Mouse (Mus musculus) layer of hippocampus, postnatal 14 days (tissue): ENCODE results near the gene Cacng2. TPM values are rescaled to one million over a fixed set of nuclear protein-coding genes. Genes with fewer than 3 reads are reported as not detected.

Experiments
- DNase-seq, 2 experiments: peaks; one replicate each; pipeline ENCODE4 v3.0.0; 2021 to 2022; ENCODE audit warnings: low spot score in 2 of 2, mixed read lengths in 1 of 2
- total RNA-seq, 2 experiments: library from RNA; stranded (reverse); gene quantifications; 2 replicates each; pipeline ENCODE4 v1.2.3; 2021

Cacng2 gene
- total RNA-seq, 2 experiments from 2014 or later = 43.3 to 45.8 TPM

GRCm38 (mm10) chr15:78082841-78083572 is 36.8 kb downstream of the Cacng2 start:
- no peak for DNase-seq

- DNase-seq = no peak
Observed at GRCm38 (mm10) chr15:78082149-78082548, 37.7 kb downstream of the Cacng2 start.

GRCm38 (mm10) chr15:78081384-78081783 is 38.4 kb downstream of the Cacng2 start:
- no peak for DNase-seq

- DNase-seq = no peak
Observed at GRCm38 (mm10) chr15:78080326-78080725, 39.5 kb downstream of the Cacng2 start.

GRCm38 (mm10) chr15:78078776-78079628 is 40.8 kb downstream of the Cacng2 start:
- no peak for DNase-seq

DNA sequence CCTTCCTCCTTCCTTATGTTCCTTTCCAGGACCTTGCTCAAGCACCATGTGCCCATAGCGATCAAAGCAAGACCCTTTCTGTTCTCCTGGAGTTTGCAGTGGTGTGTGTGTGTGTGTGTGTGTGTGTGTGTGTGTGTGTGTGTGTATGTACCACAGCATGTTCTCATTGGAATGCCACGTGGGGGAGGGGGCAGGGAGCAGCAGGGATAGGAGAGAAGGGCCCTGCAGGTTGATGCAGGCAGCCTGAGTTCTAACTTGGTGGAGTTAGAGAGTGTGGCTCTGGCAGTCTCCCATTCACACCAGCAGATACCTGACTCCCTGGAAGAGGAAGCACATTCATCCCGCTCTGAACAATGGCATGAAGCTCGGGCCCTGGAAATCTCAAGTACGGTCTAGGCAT is 41.6 kb downstream of the Cacng2 start:
- no peak for DNase-seq

DNA sequence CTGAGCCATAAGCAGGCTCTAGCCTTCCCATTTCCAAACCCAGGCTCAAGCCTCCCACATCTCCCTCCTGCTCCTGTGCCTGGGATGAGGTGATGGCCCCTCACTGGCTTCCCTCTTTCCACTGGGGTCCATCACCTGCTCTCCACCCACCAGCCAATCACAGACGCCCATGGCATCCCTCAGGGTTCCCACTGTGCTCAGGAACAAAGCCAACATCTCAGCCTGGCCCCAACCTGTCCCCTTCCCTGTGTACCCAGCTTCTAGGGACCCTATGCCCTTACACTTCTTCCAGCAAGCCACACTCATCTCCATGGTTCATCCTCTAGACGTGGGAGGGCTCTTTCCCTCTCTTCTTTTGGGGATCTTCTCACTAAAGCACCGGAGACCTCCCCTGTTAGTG is 43.9 kb downstream of the Cacng2 start:
- DNase-seq = no peak

DNA sequence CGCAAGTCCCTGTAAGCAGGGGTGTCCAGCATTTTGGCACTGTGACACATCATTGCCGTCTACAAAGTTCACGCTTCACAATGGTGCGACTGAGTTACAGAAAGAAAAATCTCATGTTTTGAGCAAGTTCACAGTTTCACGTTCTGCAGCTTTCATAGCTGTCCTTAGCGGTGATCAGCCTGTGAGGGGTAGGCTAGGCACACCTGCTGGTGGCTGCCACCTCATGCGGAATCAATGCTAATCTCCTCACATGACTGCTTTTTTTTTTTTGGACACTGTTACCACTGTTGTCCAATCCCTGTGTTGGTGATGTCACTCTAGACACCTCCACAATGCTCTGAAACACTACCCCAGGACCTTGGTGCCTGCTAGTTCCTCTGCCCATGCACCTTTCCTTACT is 46.7 kb downstream of the Cacng2 start:
- DNase-seq = no peak

GRCm38 (mm10) chr15:78066475-78066874 is 53.4 kb downstream of the Cacng2 start:
- no peak for DNase-seq

DNA sequence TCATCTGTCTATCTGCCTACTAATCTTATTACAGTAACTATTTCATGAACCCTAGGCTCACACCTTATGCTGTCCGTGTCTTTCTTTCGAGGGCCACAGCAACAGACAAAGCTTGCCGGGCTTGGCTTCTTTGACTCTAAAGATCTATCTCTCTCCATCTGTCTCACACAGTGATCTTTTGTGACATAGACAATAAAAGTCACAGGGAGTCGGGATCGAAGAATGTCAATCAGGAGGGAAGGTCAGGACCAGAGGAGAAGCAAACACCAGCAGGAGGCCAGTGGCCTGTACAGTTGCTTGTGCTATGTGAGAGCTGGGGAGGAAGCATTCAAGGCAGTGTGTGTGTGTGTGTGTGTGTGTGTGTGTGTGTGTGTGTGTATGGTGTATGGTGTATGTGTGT is 54.3 kb downstream of the Cacng2 start:
- DNase-seq = no peak

DNA sequence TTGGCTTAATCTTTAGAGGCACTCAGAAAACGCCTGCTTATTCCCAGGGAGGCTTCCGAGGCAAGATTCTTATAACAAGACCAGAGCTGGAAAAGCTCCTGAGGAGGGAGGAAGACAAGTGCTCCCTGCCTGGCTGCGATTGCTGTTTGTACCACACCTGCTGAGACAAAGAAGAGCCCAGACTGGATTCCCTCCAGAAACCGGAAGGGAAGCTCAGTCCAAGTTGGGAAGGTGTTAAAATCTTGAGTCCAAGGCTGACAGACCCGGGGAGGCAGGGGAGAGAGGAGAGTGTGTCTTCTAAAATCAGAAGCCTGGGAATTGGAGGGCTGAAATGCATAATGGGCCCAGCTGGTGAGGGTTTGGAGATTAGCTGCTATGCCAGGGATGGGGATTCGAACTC is 55.5 kb downstream of the Cacng2 start:
- no peak for DNase-seq

GRCm38 (mm10) chr15:78062467-78062866 is 57.4 kb downstream of the Cacng2 start:
- no peak for DNase-seq

DNA sequence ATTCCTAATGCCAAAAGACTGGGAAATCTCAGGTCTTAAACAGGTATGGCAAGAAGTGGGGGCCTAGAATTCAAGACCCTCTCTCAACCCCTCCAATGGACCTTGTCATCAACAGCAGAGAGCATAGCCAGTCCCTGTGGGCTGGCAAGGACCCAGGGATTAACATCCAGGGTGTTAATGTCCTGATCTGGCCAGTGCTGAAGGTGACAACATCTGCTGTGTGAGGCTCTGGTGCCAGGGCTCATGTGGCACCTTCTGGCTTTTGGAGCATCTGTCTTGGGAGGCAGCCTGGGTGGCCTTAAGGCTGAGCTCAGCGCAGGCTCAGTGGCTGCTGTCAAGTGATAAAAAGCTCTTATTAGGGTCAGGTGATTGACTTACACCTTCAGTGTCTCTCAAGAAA is 62.9 kb downstream of the Cacng2 start:
- DNase-seq = no peak

DNA sequence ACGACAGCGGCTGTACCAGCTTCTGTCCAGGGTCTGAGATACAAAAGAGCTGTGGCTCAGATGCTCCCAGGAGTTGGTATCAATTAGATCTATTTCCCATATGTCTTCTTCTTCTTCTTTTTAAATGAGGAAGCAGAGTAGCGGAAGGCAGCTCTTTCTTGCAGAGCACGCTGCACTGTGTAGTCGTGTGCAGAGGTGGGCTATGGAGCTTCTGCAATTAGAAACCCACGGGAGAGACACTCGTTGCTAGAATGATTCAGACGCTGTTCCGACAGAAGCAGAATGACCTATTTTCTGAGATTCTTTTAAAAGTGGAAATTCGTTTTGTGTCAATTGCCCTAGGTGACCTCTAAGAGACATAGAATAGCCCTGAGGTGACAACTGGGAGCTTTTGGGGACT is 69.1 kb downstream of the Cacng2 start:
- DNase-seq = no peak

DNA sequence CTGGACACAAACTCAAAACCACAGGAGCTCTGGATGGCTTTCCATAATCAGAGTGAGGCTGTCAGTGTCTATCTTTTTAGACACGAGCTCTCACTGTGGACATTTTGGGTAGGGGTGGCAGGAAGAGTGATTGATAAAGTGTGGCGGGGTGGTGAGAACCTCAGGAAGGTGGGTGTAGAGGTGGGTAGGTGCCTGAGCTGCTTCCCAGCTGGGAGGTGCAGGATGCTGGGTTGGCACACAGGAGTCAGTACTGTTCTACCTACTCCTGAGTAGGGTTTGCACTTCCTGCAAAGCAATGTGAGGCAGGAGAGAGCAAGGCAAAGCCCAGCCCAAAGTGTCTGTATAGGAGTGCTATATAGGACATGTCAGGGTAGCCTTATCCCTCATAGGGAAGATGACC is 69.9 kb downstream of the Cacng2 start:
- DNase-seq = no peak

DNA sequence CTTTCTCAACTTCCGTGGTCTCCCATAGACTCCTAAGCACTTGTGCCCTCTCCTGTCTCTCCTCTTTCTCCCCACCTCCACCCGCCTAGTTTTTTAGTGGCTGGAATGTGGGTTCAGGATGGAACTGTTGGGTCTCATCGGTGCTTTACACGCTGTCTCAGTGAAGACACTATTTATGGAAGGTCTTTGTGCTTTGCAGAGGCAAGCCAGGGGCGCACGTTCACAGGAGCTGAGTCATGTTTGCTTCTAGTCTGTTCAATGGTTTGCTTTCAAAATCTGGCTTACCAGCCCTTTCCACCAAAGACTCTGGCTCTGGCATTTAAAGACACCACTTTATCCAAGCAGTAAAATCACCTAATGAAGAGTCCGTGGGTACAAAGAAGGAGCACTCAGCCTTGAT is 74.0 kb downstream of the Cacng2 start:
- DNase-seq = no peak

- no peak for DNase-seq
Observed at GRCm38 (mm10) chr15:78045314-78045713, 74.5 kb downstream of the Cacng2 start.

GRCm38 (mm10) chr15:78044826-78045225 is 75.0 kb downstream of the Cacng2 start:
- DNase-seq = peak; percentile 28

DNA sequence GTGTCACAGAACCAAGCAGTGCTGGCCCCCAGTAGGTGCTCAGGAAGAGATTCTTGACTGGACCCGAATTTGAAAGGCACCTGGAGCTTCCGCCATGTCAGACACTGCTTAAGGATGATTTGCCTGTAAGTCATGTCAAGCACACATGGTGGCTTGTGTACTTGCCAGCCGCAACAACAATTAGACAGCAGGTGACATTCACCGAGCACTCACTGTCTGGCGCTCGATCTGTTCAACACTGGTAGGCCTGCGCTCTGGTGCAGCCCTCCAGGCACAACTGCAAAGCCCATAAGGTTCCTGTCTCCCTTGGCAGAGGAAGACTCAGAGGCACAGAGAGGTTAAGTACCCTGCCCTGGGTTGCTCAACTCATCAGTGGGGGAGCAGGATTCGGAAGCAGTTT is 77.1 kb downstream of the Cacng2 start:
- DNase-seq = peak; percentile 33 to 42

DNA sequence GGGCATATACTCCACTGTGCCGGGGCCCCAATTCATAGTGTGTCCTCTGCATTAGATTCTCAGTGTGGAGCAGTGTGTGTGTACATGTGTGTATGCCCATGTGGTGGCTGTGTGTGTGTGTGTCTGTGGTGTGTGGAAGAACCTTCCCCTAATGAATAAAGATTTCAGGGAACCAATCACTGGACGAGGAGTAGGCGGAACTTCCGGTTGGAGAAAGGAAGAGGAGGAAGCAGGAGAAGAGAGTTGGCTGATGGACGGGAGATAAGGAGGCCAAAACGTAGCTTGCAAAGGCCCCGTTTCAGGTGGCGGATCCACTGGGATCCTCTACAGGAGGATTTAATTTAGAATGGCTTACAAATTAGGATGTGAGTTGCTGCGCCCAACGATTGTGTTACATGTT is 82.2 kb downstream of the Cacng2 start:
- DNase-seq = no peak

DNA sequence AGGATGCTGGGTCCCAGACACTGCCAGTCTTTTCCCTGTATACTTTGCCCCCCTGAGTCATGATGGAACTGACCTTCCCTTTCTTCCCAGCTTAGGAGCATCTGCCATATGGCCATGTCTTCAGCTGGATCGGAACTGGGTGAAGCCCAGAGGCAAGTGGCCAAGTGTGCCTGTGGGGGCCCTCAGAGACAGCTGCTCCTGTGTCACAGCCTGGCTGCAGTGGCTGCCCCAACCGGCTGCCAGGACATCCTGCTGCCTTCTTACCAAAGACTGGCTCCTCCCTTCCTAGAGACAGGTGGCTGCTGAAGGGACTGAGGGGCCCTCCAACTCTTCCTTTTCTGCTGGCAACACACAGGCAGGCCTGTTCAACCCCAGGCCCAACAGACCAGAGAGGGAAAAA is 83.2 kb downstream of the Cacng2 start:
- no peak for DNase-seq

DNA sequence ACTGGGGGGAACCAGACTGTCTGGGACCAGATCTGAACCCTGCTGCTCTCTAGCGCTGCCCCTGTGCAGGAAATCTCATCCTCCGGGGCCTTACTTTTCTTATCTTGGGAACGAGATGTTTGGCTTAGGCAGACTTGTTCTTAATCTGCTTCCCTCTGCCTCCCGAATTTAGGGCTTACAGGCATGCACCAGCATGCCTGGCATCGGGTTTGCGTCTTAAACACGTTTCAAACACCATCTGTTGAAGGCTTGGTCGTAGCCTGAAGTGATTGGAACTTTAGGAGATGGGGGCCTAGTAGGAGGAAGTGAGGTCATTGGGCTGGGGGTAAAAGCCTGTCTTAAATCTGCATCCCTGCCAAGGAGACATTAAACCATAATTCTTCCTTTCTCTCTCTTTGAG is 89.9 kb downstream of the Cacng2 start:
- no peak for DNase-seq

GRCm38 (mm10) chr15:78026521-78026920 is 93.3 kb downstream of the Cacng2 start:
- no peak for DNase-seq
